Mouse (Mus musculus) kidney, adult 8-10 months (tissue): ENCODE measurements at regions not wholly inside any gene's neighbourhood (a gene's known extent, or its start where the extent isn't known, plus 50 kb on each side); places are given as distances from the start of the nearest gene placed in this dataset.
A peak's percentile ranks its signal among the peaks of the same experiment; 100 is the strongest.

Experiments
- DNase-seq, 2 experiments: peaks; one replicate each; pipeline ENCODE4 v3.0.0; 2022

- DNase-seq = no peak
These were observed 183.1 kb downstream of the Gm12728 start for GRCm38 (mm10) chr4:105972736-105973135.

- DNase-seq = no peak
These were observed 184.2 kb downstream of the Gm12728 start for GRCm38 (mm10) chr4:105973769-105974397.

- DNase-seq = no peak
These were observed 185.3 kb downstream of the Gm12728 start for GRCm38 (mm10) chr4:105974948-105975347.

- DNase-seq = no peak
These were observed 189.4 kb downstream of the Gm12728 start for GRCm38 (mm10) chr4:105979048-105979447.

GRCm38 (mm10) chr4:105983018-105983417, 193.3 kb downstream of the Gm12728 start:
- DNase-seq = no peak

- no peak for DNase-seq
These were observed 198.4 kb downstream of the Gm12728 start for GRCm38 (mm10) chr4:105987963-105988602.

GRCm38 (mm10) chr4:105992581-105993127, 203.0 kb downstream of the Gm12728 start:
- DNase-seq = no peak

- no peak for DNase-seq
These were observed 204.7 kb downstream of the Gm12728 start for GRCm38 (mm10) chr4:105994390-105994798.

GRCm38 (mm10) chr4:105996060-105996459, 206.4 kb downstream of the Gm12728 start:
- no peak for DNase-seq

- DNase-seq = no peak
These were observed 207.4 kb downstream of the Gm12728 start for GRCm38 (mm10) chr4:105996893-105997630.

- DNase-seq = no peak
These were observed 212.8 kb downstream of the Gm12728 start for GRCm38 (mm10) chr4:106002516-106002915.

- no peak for DNase-seq
These were observed 216.3 kb downstream of the Gm12728 start for GRCm38 (mm10) chr4:106005936-106006335.

- DNase-seq = no peak
These were observed 217.9 kb downstream of the Gm12728 start for GRCm38 (mm10) chr4:106007334-106008190.

GRCm38 (mm10) chr4:106017065-106017646, 227.5 kb downstream of the Gm12728 start:
- DNase-seq = peak; percentile 57 to 58

GRCm38 (mm10) chr4:106018936-106019335, 229.3 kb downstream of the Gm12728 start:
- DNase-seq = peak; percentile 39

GRCm38 (mm10) chr4:106020338-106020737, 230.7 kb downstream of the Gm12728 start:
- DNase-seq = no peak

GRCm38 (mm10) chr4:106024591-106024990, 234.9 kb downstream of the Gm12728 start:
- DNase-seq = no peak

- DNase-seq = no peak
These were observed 236.4 kb downstream of the Gm12728 start for GRCm38 (mm10) chr4:106025966-106026637.

- DNase-seq = no peak
These were observed 250.7 kb downstream of the Gm12728 start for GRCm38 (mm10) chr4:106040376-106040775.

- DNase-seq = peak; percentile 62 to 73
These were observed 252.8 kb downstream of the Gm12728 start for GRCm38 (mm10) chr4:106042456-106042855.

GRCm38 (mm10) chr4:106043661-106044060, 254.0 kb downstream of the Gm12728 start:
- no peak for DNase-seq

- DNase-seq = no peak
These were observed 258.4 kb downstream of the Gm12728 start for GRCm38 (mm10) chr4:106048053-106048452.
